Mouse (Mus musculus) 3T3-L1 (cell line): ENCODE results near the gene Apol6.
A peak's percentile ranks its signal among the peaks of the same experiment; 100 is the strongest.

Experiments
- DNase-seq: peaks from one replicate; pipeline ENCODE4 v3.0.0-alpha.2; 2015; ENCODE audit warnings: low read depth, low spot score

Gene Apol6

GRCm38 (mm10) chr15:77070745-77071268 is 26.3 kb downstream of the Apol6 start:
- DNase-seq: no peak

- no peak for DNase-seq
Observed at GRCm38 (mm10) chr15:77071501-77071900, 27.0 kb downstream of the Apol6 start.

- no peak for DNase-seq
Observed at GRCm38 (mm10) chr15:77072556-77073163, 28.1 kb downstream of the Apol6 start.

- DNase-seq: peak; percentile 92
Observed at GRCm38 (mm10) chr15:77076523-77076922, 32.0 kb downstream of the Apol6 start.

GRCm38 (mm10) chr15:77077906-77078305 is 33.4 kb downstream of the Apol6 start:
- no peak for DNase-seq

GRCm38 (mm10) chr15:77078786-77079185 is 34.3 kb downstream of the Apol6 start:
- no peak for DNase-seq

- no peak for DNase-seq
Observed at GRCm38 (mm10) chr15:77079256-77079822, 34.8 kb downstream of the Apol6 start.

GRCm38 (mm10) chr15:77079890-77080361 is 35.4 kb downstream of the Apol6 start:
- peak; percentile 88 for DNase-seq

- DNase-seq: no peak
Observed at GRCm38 (mm10) chr15:77080684-77081254, 36.2 kb downstream of the Apol6 start.

- DNase-seq: no peak
Observed at GRCm38 (mm10) chr15:77081454-77081853, 36.9 kb downstream of the Apol6 start.

- DNase-seq: no peak
Observed at GRCm38 (mm10) chr15:77085818-77086217, 41.3 kb downstream of the Apol6 start.

- no peak for DNase-seq
Observed at GRCm38 (mm10) chr15:77086488-77086887, 42.0 kb downstream of the Apol6 start.

- DNase-seq: no peak
Observed at GRCm38 (mm10) chr15:77089249-77089648, 44.7 kb downstream of the Apol6 start.

- no peak for DNase-seq
Observed at GRCm38 (mm10) chr15:77090531-77090930, 46.0 kb downstream of the Apol6 start.

- DNase-seq: no peak
Observed at GRCm38 (mm10) chr15:77091394-77091793, 46.9 kb downstream of the Apol6 start.

GRCm38 (mm10) chr15:77094431-77094830 is 49.9 kb downstream of the Apol6 start:
- no peak for DNase-seq

GRCm38 (mm10) chr15:77095216-77095615 is 50.7 kb downstream of the Apol6 start:
- DNase-seq: peak; percentile 71

GRCm38 (mm10) chr15:77097358-77097757 is 52.8 kb downstream of the Apol6 start:
- DNase-seq: no peak

- DNase-seq: no peak
Observed at GRCm38 (mm10) chr15:77099756-77100155, 55.2 kb downstream of the Apol6 start.

GRCm38 (mm10) chr15:77102685-77103084 is 58.2 kb downstream of the Apol6 start:
- no peak for DNase-seq

GRCm38 (mm10) chr15:77104349-77105158 is 60.0 kb downstream of the Apol6 start:
- no peak for DNase-seq

- DNase-seq: no peak
Observed at GRCm38 (mm10) chr15:77105273-77105672, 60.7 kb downstream of the Apol6 start.
